Mouse (Mus musculus): ENCODE data around the gene Pcyt1a. TPM values are rescaled to one million over a fixed set of nuclear protein-coding genes. Genes with fewer than 3 reads are reported as not detected.

The Pcyt1a gene
- polyA plus RNA-seq, 1 experiment from 2014 or later = 47.5 TPM

GRCm38 (mm10) chr16:32507407-32507806 lies 76.7 kb downstream of the Pcyt1a start:
- ATAC-seq (ENCODE audit: low FRiP score) = no peak
- no peak overlapping the region for H3K9ac ChIP-seq
- H3K36me3 ChIP-seq = no peaks in the 10 kb centered on the region
- 22% methylated on average over 9 of the region's 9 CpGs for WGBS
- H3K4me2 ChIP-seq (replicated peaks) = no peak overlapping the region
- H3K4me3 ChIP-seq = no peak overlapping the region
- no peaks in the 10 kb centered on the region for H3K9me3 ChIP-seq (replicated peaks)
- peaks cover 8% of the 10 kb centered on the region for H3K4me1 ChIP-seq
- H3K27ac ChIP-seq = no peak overlapping the region
- H3K27me3 ChIP-seq = no peaks in the 10 kb centered on the region

DNA sequence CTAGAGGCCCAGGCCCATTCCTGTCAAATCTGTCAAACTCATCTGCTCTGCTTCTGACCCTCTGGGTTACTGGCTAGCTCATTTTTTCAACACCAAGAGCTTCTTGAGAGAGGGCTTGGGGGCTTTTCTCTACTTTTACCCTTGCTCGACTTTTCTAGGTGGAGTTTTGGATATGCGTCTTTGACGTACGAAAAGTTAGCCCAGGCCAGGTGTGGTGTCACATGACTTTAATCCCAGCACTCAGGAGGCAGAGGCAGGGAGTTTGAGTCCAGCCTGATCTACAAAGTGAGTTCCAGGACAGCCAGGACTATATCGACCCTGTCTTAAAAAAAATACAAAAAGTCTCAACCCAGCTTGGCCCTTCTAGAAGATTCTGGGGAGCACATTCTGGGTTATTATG lies 77.3 kb downstream of the Pcyt1a start:
- Histone ChIP-seq H3K9me3 (replicated peaks) (no peaks in the 10 kb centered on the region), H3K27ac (no peak overlapping the region), H3K9ac (no peak overlapping the region), H3K27me3 (no peaks in the 10 kb centered on the region), H3K36me3 (no peaks in the 10 kb centered on the region), H3K4me2 (replicated peaks) (no peak overlapping the region), H3K4me1 (peaks cover 11% of the 10 kb centered on the region), H3K4me3 (no peak overlapping the region)
- ATAC-seq (ENCODE audit: low FRiP score) = no peak
- 85% methylated on average over 5 of the region's 5 CpGs for WGBS

DNA sequence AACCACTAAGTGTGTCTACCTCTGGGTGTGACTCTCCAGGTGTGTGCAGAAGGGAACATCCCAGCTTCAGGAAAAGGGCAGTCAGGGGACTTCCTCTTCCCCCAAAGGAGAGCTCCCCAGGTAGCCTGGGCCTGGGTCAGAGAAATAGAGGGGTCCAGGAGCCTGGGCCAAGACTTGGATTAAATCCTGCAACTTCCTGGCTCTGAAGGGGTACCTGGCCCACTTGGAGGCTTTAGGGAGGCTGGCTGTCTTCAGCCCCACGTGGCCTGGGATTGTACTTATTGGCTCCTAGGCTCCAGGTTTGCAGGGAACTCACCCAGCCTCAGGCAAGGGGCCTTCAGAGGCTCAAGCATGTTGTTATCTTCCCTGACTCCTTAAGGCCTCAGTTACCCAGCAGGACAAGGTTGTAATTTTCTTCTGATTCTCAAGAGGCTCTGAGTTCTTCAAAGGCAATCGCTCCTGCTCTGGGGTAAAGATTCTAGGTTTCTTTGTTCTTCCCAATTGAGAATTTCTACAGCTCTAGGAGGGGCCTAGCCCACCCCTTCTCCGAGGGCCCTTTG lies 77.9 kb downstream of the Pcyt1a start:
- no peak overlapping the region for H3K4me2 ChIP-seq (replicated peaks)
- no peaks in the 10 kb centered on the region for H3K27me3 ChIP-seq
- H3K36me3 ChIP-seq = no peaks in the 10 kb centered on the region
- H3K4me1 ChIP-seq = peaks cover 11% of the 10 kb centered on the region
- no peak for ATAC-seq (ENCODE audit: low FRiP score)
- H3K27ac ChIP-seq = no peak overlapping the region
- H3K4me3 ChIP-seq = no peak overlapping the region
- no peak overlapping the region for H3K9ac ChIP-seq
- no peaks in the 10 kb centered on the region for H3K9me3 ChIP-seq (replicated peaks)
- 42% methylated on average over 3 of the region's 3 CpGs for WGBS

GRCm38 (mm10) chr16:32509066-32509942 lies 78.6 kb downstream of the Pcyt1a start:
- Histone ChIP-seq H3K4me1 (peaks cover 11% of the 10 kb centered on the region), H3K27ac (peak overlapping the region; percentile 37; the same call in 1 of the 2 replicates), H3K36me3 (no peaks in the 10 kb centered on the region), H3K4me2 (replicated peaks) (no peak overlapping the region), H3K4me3 (no peak overlapping the region), H3K9ac (no peak overlapping the region), H3K27me3 (no peaks in the 10 kb centered on the region), H3K9me3 (replicated peaks) (no peaks in the 10 kb centered on the region)
- WGBS = 58% methylated on average over 9 of the region's 9 CpGs
- peak; percentile 53 for ATAC-seq (ENCODE audit: low FRiP score)

GRCm38 (mm10) chr16:32510399-32511337 lies 79.9 kb downstream of the Pcyt1a start:
- Histone ChIP-seq H3K27ac (peak overlapping the region; percentile 40; the same call in 1 of the 2 replicates), H3K36me3 (no peaks in the 10 kb centered on the region), H3K9ac (no peak overlapping the region), H3K27me3 (no peaks in the 10 kb centered on the region), H3K9me3 (replicated peaks) (no peaks in the 10 kb centered on the region), H3K4me1 (peaks cover 17% of the 10 kb centered on the region), H3K4me2 (replicated peaks) (no peak overlapping the region), H3K4me3 (no peak overlapping the region)
- 70% methylated on average over 18 of the region's 18 CpGs for WGBS
- no peak for ATAC-seq (ENCODE audit: low FRiP score)

DNA sequence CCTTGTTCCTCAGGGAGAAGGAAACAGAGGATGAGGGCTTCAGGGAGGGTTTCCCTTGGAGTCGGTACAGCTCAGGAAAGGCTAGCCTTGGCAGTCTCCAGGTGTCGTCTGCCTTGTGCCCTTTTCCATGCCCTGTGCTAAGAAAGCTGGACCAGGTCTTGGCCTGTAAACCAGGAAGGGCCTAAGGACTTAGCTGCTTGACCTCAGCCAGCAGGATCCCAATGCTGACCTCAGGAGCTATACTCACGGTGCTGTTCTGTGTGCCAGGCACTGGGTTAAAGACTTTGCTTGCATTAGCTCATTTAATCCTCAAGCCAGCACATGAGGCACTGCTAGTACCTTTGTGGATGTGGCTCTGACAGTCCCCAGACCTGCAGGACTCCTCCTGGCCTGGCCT lies 80.6 kb downstream of the Pcyt1a start:
- H3K9ac ChIP-seq = no peak overlapping the region

GRCm38 (mm10) chr16:32511827-32512490 lies 81.2 kb downstream of the Pcyt1a start:
- ATAC-seq (ENCODE audit: low FRiP score) = no peak
- Histone ChIP-seq H3K27ac (no peak overlapping the region), H3K9me3 (replicated peaks) (no peaks in the 10 kb centered on the region), H3K36me3 (no peaks in the 10 kb centered on the region), H3K4me3 (no peak overlapping the region), H3K4me1 (peaks cover 29% of the 10 kb centered on the region), H3K4me2 (replicated peaks) (no peak overlapping the region), H3K27me3 (no peaks in the 10 kb centered on the region), H3K9ac (no peak overlapping the region)
- 91% methylated on average over 8 of the region's 8 CpGs for WGBS

More for the DNA sequence above, 80.6 kb downstream of the Pcyt1a start:
- Histone ChIP-seq H3K4me1 (peaks cover 24% of the 10 kb centered on the region), H3K9me3 (replicated peaks) (no peaks in the 10 kb centered on the region), H3K36me3 (no peaks in the 10 kb centered on the region), H3K27ac (no peak overlapping the region), H3K4me2 (replicated peaks) (no peak overlapping the region), H3K27me3 (no peaks in the 10 kb centered on the region), H3K4me3 (no peak overlapping the region)
- 75% methylated on average over 3 of the region's 3 CpGs for WGBS
- ATAC-seq (ENCODE audit: low FRiP score) = no peak

- H3K36me3 ChIP-seq = no peaks in the 10 kb centered on the region
- no peak for ATAC-seq (ENCODE audit: low FRiP score)
- no peak overlapping the region for H3K4me3 ChIP-seq
- WGBS = 74% methylated on average over 3 of the region's 3 CpGs
- no peaks in the 10 kb centered on the region for H3K9me3 ChIP-seq (replicated peaks)
- H3K4me1 ChIP-seq = peaks cover 30% of the 10 kb centered on the region
- H3K27me3 ChIP-seq = no peaks in the 10 kb centered on the region
- peak overlapping the region; percentile 62; the same call in 1 of the 2 replicates for H3K27ac ChIP-seq
- no peak overlapping the region for H3K9ac ChIP-seq
- no peak overlapping the region for H3K4me2 ChIP-seq (replicated peaks)
These were observed 82.2 kb downstream of the Pcyt1a start for GRCm38 (mm10) chr16:32512921-32513320.

DNA sequence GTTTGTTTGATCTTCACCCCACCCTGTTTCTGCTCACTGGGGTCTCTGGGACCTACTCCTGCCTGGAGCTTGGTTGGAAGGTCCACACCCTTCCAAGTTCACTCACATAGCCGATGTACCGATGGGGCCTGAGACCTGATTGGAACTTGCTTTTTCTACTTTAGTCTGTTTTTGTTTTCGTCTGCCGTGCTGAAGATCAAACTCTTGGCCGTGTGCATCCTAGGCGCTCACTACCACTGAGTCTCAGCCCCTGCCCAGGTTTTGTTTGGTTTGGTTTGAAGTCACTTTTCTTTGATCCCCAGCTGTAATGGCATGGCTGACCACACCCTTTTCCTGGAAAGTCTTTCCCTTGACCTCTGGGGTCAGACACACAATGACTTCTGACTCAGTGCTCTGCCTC lies 82.7 kb downstream of the Pcyt1a start:
- ATAC-seq (ENCODE audit: low FRiP score) = no peak
- 88% methylated on average over 6 of the region's 6 CpGs for WGBS
- Histone ChIP-seq H3K4me1 (peaks cover 30% of the 10 kb centered on the region), H3K27ac (no peak overlapping the region), H3K27me3 (no peaks in the 10 kb centered on the region), H3K4me2 (replicated peaks) (no peak overlapping the region), H3K4me3 (no peak overlapping the region), H3K9ac (no peak overlapping the region), H3K9me3 (replicated peaks) (no peaks in the 10 kb centered on the region), H3K36me3 (no peaks in the 10 kb centered on the region)

GRCm38 (mm10) chr16:32513948-32514347 lies 83.2 kb downstream of the Pcyt1a start:
- WGBS = 93% methylated on average over 6 of the region's 6 CpGs
- H3K27me3 ChIP-seq = no peaks in the 10 kb centered on the region

GRCm38 (mm10) chr16:32516006-32516962 lies 85.6 kb downstream of the Pcyt1a start:
- Histone ChIP-seq H3K4me2 (replicated peaks) (peak overlapping the region; percentile 44), H3K27me3 (peaks cover 3% of the 10 kb centered on the region; the same call in 1 of the 2 replicates), H3K4me3 (peak overlapping the region; percentile 17), H3K4me1 (peaks cover 22% of the 10 kb centered on the region), H3K9ac (peak overlapping the region; percentile 56), H3K9me3 (replicated peaks) (no peaks in the 10 kb centered on the region), H3K27ac (peak overlapping the region; percentile 98), H3K36me3 (no peaks in the 10 kb centered on the region)
- peak; percentile 95 for ATAC-seq (ENCODE audit: low FRiP score)
- whole genome bisulfite sequencing = 12% methylated on average over 21 of the region's 21 CpGs

More at GRCm38 (mm10) chr16:32513948-32514347, 83.2 kb downstream of the Pcyt1a start:
- Histone ChIP-seq H3K4me1 (peaks cover 30% of the 10 kb centered on the region), H3K9me3 (replicated peaks) (no peaks in the 10 kb centered on the region), H3K9ac (no peak overlapping the region), H3K4me2 (replicated peaks) (no peak overlapping the region), H3K4me3 (no peak overlapping the region), H3K27ac (no peak overlapping the region), H3K36me3 (no peaks in the 10 kb centered on the region)
- no peak for ATAC-seq (ENCODE audit: low FRiP score)

Measured in hindbrain, embryonic 12.5 days (tissue).